Mouse (Mus musculus): Measurements from ENCODE around the gene Sptbn4. TPM values are rescaled to one million over a fixed set of nuclear protein-coding genes. Genes with fewer than 3 reads are reported as not detected.
A peak's percentile ranks its signal among the peaks of the same experiment; 100 is the strongest.

Sptbn4 gene
- polyA plus RNA-seq, 1 experiment = 0.20 TPM

DNA sequence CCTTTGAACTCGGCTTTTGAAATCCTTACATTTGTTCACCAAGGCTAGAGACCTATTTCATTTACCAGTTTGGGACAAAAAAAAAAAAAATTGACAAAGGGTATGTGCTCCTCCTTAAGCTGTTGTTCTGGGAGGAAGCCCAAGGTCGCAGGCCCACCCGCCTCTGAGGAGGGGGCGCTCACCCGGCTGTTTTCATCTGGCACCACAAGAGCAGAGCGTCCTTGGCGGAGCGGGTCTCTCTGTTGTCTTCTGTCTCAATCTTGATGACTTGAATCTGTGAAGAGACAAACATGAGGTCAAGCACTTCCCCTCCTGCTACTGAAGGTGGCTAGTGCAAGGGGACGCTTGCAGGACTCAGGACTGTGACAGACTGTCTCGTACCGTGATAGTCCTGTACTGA lies 19.5 kb downstream of the Sptbn4 start:
- no peaks in the 10 kb centered on the region for H3K4me1 ChIP-seq (ENCODE audit: control insufficient read depth, insufficient read depth, insufficient read length, low read length)
- no peak overlapping the region for H3K27ac ChIP-seq (replicated peaks; ENCODE audit: low read depth, low read length)
- H3K4me3 ChIP-seq (ENCODE audit: insufficient read depth, low read depth, low read length) = no peak overlapping the region

GRCm38 (mm10) chr7:27427387-27427786 lies 20.1 kb downstream of the Sptbn4 start:
- Histone ChIP-seq H3K27ac (replicated peaks; ENCODE audit: low read depth, low read length) (no peak overlapping the region), H3K4me3 (ENCODE audit: insufficient read depth, low read depth, low read length) (no peak overlapping the region), H3K4me1 (ENCODE audit: control insufficient read depth, insufficient read depth, insufficient read length, low read length) (no peaks in the 10 kb centered on the region)

DNA sequence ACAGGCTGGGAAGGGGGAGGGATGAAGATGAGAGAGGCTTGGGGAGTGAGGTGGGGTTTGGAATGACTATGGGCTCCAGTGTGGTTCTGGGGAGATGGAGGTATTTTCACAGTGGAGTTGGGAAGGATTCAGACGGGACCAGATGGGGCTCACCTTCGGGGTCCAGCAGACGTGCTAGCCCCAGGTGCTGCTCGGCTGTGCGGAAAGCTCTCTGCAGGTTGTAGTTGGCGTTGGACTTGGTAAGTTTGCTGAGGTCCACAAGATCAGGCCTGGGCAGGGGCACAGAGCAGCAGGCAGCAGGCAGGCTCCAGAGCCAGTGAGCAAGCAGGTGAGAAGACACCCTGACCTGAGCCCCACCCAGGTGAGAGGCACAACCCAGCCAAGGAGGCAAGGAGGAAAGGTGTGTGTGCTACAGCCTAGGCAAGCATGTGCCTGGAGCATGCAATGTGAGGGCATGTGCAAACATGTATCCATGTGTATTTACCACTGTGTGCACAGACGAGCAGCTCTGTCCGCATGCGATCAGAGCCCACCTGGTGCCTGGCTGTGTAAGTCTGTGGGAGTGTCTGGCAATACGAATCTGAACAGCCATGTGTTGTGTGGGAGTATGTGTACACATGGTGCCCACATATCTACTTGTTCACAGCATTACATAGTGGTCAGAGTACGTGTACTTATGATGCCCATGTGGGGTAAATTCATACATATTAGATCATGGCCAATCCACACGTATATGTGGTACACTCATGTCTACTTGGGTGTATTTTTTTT lies 23.7 kb downstream of the Sptbn4 start:
- Histone ChIP-seq H3K4me3 (ENCODE audit: insufficient read depth, low read depth, low read length) (no peak overlapping the region), H3K27ac (replicated peaks; ENCODE audit: low read depth, low read length) (no peak overlapping the region), H3K4me1 (ENCODE audit: control insufficient read depth, insufficient read depth, insufficient read length, low read length) (no peaks in the 10 kb centered on the region)

DNA sequence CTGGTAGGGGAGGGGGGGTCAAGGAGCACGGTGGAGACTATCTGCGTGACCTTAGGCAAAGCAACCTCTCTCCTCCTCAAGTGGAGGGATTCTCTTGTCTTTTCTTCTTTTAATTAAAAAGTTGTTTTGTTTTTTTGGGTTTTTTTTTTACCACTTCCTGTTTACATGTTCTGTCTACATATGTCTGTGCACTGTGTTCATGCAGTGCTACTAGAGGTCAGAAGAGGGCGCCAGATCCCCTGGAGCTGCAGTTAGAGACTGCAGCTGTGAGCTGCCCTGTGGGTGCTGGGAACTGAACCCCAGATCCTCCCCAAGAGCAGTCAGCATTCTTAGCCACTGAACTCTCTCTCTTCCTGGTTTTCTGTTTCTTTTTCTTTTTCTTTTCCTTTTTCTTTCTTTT lies 28.4 kb downstream of the Sptbn4 start:
- no peak overlapping the region for H3K27ac ChIP-seq (replicated peaks; ENCODE audit: low read depth, low read length)
- no peaks in the 10 kb centered on the region for H3K4me1 ChIP-seq (ENCODE audit: control insufficient read depth, insufficient read depth, insufficient read length, low read length)
- H3K4me3 ChIP-seq (ENCODE audit: insufficient read depth, low read depth, low read length) = no peak overlapping the region

DNA sequence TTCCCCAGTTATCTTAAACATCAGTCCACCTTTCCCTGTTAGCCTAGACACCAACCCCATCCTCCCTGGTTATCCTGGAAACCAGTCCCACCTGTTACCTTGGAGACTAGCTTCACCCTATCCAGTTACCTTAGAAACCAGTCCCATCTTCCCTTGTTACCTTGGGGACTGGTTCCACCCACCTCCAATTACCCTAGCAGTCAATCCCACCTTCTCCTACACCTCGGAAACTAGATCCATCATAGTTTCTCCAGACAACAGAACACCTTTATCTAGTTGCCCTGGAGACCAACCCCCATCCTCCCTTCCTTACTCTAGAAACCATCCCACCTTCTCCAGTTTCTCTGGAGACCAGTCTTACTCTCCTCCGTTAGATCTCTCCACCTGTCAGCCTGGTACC lies 30.3 kb downstream of the Sptbn4 start:
- no peaks in the 10 kb centered on the region for H3K4me1 ChIP-seq (ENCODE audit: control insufficient read depth, insufficient read depth, insufficient read length, low read length)
- no peak overlapping the region for H3K4me3 ChIP-seq (ENCODE audit: insufficient read depth, low read depth, low read length)
- no peak overlapping the region for H3K27ac ChIP-seq (replicated peaks; ENCODE audit: low read depth, low read length)

- no peak overlapping the region for H3K27ac ChIP-seq (replicated peaks; ENCODE audit: low read depth, low read length)
- peak overlapping the region; percentile 35 for H3K4me3 ChIP-seq (ENCODE audit: insufficient read depth, low read depth, low read length)
- no peaks in the 10 kb centered on the region for H3K4me1 ChIP-seq (ENCODE audit: control insufficient read depth, insufficient read depth, insufficient read length, low read length)
Measured at GRCm38 (mm10) chr7:27408379-27409176, 38.9 kb downstream of the Sptbn4 start.

GRCm38 (mm10) chr7:27407816-27408215 lies 39.7 kb downstream of the Sptbn4 start:
- Histone ChIP-seq H3K27ac (replicated peaks; ENCODE audit: low read depth, low read length) (no peak overlapping the region), H3K4me3 (ENCODE audit: insufficient read depth, low read depth, low read length) (no peak overlapping the region), H3K4me1 (ENCODE audit: control insufficient read depth, insufficient read depth, insufficient read length, low read length) (no peaks in the 10 kb centered on the region)

GRCm38 (mm10) chr7:27406481-27406880 lies 41.0 kb downstream of the Sptbn4 start:
- H3K27ac ChIP-seq (replicated peaks; ENCODE audit: low read depth, low read length) = no peak overlapping the region
- H3K4me1 ChIP-seq (ENCODE audit: control insufficient read depth, insufficient read depth, insufficient read length, low read length) = no peaks in the 10 kb centered on the region
- no peak overlapping the region for H3K4me3 ChIP-seq (ENCODE audit: insufficient read depth, low read depth, low read length)

- H3K4me3 ChIP-seq (ENCODE audit: insufficient read depth, low read depth, low read length) = no peak overlapping the region
- H3K4me1 ChIP-seq (ENCODE audit: control insufficient read depth, insufficient read depth, insufficient read length, low read length) = no peaks in the 10 kb centered on the region
- no peak overlapping the region for H3K27ac ChIP-seq (replicated peaks; ENCODE audit: low read depth, low read length)
Measured at GRCm38 (mm10) chr7:27404203-27404942, 43.1 kb downstream of the Sptbn4 start.

- H3K4me3 ChIP-seq (ENCODE audit: insufficient read depth, low read depth, low read length) = no peak overlapping the region
- no peak overlapping the region for H3K27ac ChIP-seq (replicated peaks; ENCODE audit: low read depth, low read length)
- no peaks in the 10 kb centered on the region for H3K4me1 ChIP-seq (ENCODE audit: control insufficient read depth, insufficient read depth, insufficient read length, low read length)
Measured at GRCm38 (mm10) chr7:27402675-27403074, 44.8 kb downstream of the Sptbn4 start.

DNA sequence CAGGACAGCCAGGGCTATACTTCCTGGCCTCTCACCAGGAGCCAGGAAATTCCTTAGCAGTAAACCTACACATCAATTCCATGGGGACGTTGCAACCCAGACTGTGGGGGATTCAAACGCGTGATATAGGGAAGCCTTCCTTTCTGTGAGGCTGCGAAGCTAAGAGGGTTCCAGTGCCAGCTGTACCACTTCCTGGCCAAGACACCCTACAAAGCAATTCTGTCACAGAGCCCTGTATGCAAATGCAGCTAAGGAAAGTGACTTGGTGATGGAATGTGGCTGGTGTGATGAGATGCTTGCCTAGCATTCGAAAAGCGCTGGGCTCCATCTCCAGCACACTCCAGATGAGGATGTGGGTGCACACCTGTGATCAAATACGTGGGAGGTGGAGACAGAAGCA lies 46.9 kb downstream of the Sptbn4 start:
- Histone ChIP-seq H3K4me3 (ENCODE audit: insufficient read depth, low read depth, low read length) (no peak overlapping the region), H3K4me1 (ENCODE audit: control insufficient read depth, insufficient read depth, insufficient read length, low read length) (no peaks in the 10 kb centered on the region), H3K27ac (replicated peaks; ENCODE audit: low read depth, low read length) (no peak overlapping the region)

DNA sequence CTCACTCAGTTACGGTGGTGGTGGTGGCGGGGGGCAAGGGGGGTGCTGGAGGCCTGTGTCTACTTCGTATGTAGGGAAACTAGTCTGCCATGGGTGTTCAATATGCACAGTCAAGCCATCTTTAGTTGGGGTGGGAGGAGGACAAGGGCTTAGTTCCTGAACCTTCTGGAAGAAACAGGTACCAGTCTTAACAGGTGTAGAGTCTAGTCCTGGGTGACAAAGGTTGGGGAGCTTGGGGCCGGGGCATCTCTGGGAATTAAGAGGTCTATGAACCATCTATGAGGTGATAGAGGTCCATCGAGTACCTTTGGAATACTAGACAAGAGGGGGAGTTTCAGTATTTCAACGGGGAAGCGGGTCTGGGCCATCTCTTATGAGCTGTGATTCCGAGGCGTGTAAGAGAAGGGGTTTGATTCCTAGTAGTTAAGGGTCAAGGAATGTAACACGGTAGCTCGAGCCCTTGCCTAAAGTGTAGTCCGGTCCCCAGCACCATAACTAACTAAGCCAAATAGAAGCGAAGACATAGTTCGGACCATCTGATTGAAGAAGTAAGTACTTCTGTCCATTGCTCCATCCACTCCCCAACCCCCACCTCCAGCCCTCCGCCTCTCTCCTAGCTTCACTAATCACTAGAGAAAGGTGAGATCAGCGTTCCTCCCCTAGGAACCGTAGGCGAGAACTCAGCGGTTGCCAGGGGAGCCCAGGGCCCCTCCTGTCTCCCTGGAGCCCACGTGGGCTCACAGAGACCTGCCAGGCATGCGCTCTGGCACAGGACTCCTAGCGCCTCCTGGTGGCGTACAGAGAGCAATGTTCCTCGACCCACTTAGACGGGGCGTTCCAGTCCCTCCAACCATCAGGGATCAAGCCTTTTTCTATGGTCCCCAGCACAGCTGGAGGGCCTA lies 50.2 kb downstream of the Sptbn4 start:
- H3K4me3 ChIP-seq (ENCODE audit: insufficient read depth, low read depth, low read length) = no peak overlapping the region
- H3K4me1 ChIP-seq (ENCODE audit: control insufficient read depth, insufficient read depth, insufficient read length, low read length) = no peaks in the 10 kb centered on the region
- no peak overlapping the region for H3K27ac ChIP-seq (replicated peaks; ENCODE audit: low read depth, low read length)

DNA sequence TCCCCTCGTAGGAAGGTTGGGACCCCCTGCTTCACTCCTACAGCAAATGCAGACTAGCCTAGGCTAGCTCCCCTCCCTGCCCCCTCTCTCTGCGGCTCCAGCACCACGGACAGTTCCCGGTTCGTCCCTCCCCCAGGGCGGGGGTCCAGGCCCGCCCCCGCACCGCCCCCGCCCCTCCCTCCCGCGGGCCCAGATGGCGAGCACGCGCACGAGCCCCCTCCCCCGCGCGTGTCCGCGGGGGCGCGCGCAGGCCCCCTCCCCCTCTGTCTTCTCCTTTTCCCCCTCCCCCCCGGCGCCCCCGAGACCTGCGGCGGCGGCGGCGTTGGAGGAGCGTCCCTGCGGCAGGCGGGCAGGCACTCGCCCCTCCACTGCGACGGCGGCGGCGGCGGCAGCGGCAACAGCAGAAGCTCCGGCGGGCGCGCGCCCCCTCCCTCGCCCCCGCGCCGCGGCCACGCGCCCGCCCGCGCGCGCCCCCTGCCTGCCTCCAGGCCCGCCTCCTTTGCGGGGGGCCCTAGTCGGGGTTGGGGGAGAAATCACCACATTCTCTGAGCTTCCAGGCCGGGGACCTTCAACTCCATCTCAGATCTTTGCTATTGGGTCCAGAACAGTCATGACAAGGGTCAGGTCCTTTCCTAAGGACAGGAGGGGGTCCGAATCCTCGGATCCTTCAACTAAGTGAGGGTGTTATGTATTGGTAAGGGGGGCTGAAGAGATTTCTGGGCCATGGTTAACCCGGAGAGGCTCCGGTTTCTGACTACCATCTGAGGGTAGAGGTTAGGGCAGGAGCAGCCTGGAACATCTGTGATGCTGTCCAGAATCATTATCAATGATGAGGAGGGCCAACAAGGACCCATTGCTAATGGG lies 51.1 kb downstream of the Sptbn4 start:
- Histone ChIP-seq H3K4me3 (ENCODE audit: insufficient read depth, low read depth, low read length) (no peak overlapping the region), H3K27ac (replicated peaks; ENCODE audit: low read depth, low read length) (no peak overlapping the region), H3K4me1 (ENCODE audit: control insufficient read depth, insufficient read depth, insufficient read length, low read length) (no peaks in the 10 kb centered on the region)
